Mouse (Mus musculus): ENCODE results near the gene Hexb.

Hexb gene

DNA sequence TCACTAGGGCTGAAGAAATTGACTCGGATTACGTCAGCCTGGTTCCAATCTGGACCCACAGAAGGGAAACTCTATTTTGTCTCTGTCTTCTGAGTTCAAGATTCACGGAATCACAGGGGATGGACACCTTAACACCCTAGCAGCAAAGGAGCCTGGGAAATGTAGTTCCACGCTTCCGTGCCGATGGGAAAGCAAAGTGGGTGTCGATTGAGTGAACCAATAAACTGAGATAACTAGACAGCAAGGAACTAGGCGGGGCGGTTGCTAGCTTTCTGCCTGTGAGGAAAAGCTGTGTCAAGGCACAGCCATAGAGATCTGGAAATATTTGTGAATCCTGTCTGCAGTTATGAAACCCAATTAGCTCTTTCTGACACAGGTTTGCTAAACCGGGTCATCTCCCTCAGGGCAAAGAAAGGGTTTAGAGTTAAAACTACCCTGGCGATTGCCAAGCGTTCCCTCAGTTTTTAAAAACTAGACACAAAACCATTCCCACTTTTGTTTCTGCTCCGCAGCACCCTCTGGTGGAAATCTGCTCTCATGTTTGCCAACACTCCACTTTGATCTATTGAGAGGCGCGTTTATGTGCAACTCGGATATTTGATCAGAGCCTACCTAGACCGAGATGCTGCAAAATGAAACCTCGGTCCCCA is 7.0 kb upstream of the Hexb start:
- ChIA-PET CTCF (interaction anchor here in 3 of 4 experiments (0.6 to 1.4 kb wide), 6 partner anchors 11 to 734 kb away, joined by 3 to 6 read pairs (median 3); no protein-coding TSS in a partner anchor), POLR2A (interaction anchor here in 3 of 4 experiments (0.8 to 19.2 kb wide), 26 partner anchors 9 to 280 kb away, joined by 3 to 191 read pairs (median 4); partner anchors contain the start of genes Gfm2 (in 3 of the 3), Nsa2 (in 3 of the 3) and Fam169a (in 1 of the 3))

DNA sequence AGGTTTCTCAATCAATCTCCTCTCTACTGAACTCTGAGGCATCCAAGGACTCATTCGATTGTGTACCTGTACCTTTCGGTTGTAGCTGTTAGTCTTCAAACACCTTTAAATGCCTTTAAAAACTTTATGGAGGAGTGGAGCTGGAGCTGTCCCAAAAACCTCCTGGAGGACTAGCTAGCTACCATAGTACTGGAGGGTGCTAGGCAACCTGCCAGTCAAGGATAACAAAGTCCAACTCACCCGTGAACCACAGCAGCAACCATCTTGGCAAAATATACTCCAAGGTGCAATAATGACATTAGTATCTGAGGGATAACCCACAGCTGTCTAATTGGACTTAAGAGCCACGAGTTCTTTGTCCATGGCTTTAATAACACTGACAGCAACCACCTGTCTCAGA is 3.7 kb upstream of the Hexb start:
- CTCF ChIA-PET = no interaction called here
- POLR2A ChIA-PET = interaction anchor here in 2 of 4 experiments (1.0 to 19.2 kb wide), 12 partner anchors 7 to 619 kb away, joined by 3 to 247 read pairs (median 6); partner anchors contain the start of genes Gfm2 (in 1 of the 2) and Nsa2 (in 1 of the 2)

DNA sequence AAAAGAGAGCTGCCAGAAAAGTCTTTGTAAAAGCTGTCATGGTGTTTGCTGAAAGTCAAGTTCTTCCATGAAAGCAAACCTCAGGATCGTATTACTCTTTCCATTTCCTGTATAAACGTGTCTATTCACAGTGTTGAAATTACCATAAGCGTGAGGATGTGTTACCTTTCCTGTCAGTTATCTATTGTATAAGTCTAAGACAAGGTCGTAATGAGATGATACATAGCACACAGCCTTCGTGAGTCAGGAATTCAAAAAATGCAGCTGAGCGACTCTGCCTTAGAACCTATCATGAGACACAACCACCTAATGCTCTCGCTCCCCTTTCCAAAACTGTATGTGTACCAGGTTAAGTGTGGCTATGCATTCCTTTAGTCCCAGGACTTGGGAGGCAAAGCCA is 2.9 kb upstream of the Hexb start:
- POLR2A ChIA-PET = interaction anchor here in 2 of 4 experiments (0.5 to 19.2 kb wide), 15 partner anchors 10 to 620 kb away, joined by 3 to 247 read pairs (median 3); partner anchors contain the start of genes Gfm2 (in 1 of the 2) and Nsa2 (in 1 of the 2)
- CTCF ChIA-PET = no interaction called here

DNA sequence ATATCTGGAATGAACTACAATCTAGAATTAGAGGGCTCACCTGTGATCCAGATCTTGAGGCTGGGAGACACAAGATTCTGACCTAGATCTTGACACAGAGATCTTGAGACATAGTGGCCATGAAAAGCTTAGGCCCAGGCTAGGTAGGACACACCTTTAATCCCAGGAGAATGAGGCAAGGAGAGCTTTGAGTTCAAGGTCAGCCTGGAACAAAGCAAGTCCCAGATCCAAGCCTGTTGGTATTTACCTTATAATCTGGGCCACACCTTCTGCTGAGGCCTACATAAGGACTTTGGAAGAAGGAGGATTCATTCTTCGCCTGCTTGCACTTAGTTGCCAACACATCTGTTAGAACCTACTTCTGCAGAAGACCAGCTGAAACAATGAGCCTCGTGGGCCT is 966 bp upstream of the Hexb start:
- ChIA-PET CTCF (no interaction called here), POLR2A (interaction anchor here in 3 of 4 experiments (0.8 to 19.2 kb wide), 19 partner anchors 9 to 641 kb away, joined by 3 to 247 read pairs (median 4); partner anchors contain the start of genes Gfm2 (in 3 of the 3) and Nsa2 (in 3 of the 3))

DNA sequence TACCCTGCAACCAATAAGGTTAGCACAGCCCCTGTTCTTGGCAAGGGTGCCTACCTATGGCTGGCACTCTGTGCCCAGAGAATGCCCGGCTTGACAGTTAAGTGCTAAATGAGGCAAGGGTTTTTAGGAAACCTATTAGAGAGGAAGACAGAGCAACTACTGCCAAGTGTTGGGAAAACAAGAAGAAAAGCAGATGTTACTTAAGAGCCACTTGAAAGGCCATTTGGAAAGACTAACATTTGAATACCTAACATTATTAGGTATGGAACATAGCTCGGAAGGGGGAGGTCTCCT is 1.3 kb downstream of the Hexb start:
- ChIA-PET CTCF (interaction anchor here in 2 of 4 experiments (0.6 to 1.3 kb wide), 2 partner anchors 9 to 54 kb away, joined by 3 read pairs; no protein-coding TSS in a partner anchor), POLR2A (interaction anchor here in 2 of 4 experiments (0.9 to 19.2 kb wide), 25 partner anchors 8 to 239 kb away, joined by 3 to 247 read pairs (median 4); partner anchors contain the start of genes Gfm2 (in 2 of the 2), Nsa2 (in 2 of the 2), Enc1 (in 1 of the 2) and Fam169a (in 1 of the 2))

DNA sequence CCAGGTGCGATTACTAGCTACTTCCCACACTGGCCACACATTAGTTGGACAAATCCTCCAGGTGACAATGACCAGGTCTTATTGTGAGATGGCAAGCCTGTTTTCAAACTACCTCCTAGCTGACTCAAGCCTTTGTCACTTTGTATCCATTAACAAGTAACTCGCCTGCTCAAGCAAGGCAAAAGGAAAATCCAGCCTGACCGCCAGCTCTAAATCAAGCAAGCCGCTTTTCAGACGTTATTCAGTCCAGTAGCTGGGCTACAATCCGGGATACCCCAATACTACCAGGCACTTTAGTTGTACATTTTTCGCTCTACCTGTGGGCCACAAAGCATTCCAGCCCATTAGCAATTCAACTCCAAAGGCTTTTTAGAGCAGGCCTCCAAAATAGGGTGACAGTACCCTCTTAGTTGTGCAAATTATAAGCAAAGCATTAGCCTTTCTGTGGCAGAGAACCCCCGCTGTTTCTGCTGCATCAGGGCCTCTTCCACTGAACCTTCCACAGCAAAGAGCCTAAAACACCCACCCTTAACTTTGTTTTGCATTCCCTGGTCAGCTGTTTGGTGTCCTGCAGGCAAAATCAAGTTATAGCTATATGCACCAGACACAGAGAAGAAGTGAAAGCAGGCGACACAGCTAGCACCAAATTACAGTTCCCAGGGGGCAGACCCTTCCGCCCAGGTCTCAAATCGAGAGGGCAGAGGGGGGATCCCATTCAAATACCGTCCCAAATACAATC is 1.8 kb downstream of the Hexb start:
- CTCF ChIA-PET = interaction anchor here in 2 of 4 experiments (0.6 to 1.3 kb wide), 3 partner anchors 10 to 53 kb away, joined by 3 read pairs; no protein-coding TSS in a partner anchor

DNA sequence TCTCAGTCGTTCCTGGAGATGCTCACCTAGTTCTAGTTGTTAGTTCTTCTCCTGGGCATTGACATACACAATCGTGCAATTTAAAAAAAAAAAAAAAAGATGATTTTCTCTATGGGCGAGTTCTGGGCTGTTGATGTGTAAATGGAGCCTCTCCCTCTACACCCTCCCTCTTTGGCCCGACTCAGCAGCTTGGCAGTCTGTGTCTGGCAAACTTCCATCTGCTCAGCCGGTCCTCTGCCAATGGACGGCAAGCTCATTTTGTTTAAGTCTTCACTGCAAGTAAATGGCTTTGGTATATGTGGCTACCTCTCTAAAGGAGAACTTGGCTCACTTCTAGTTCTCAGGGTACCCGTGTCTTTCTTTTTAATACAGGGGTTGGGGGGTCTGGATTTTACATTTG is 4.7 kb downstream of the Hexb start:
- ChIA-PET POLR2A (interaction anchor here (0.6 to 19.2 kb wide), 19 partner anchors 8 to 1594 kb away, joined by 3 to 247 read pairs (median 5); partner anchors contain the start of genes Enc1 (in 1 of the 4), Fam169a (in 1 of the 4), Gfm2 (in 1 of the 4) and Nsa2 (in 1 of the 4)), CTCF (interaction anchor here in 1 of 4 experiments (0.6 kb wide), 2 partner anchors 34 to 118 kb away, joined by 3 to 11 read pairs; no protein-coding TSS in a partner anchor)

More for the DNA sequence above, 1.8 kb downstream of the Hexb start:
- POLR2A ChIA-PET = interaction anchor here (0.6 to 19.2 kb wide), 32 partner anchors 9 to 286 kb away, joined by 3 to 247 read pairs (median 4); partner anchors contain the start of genes Gfm2 (in 2 of the 4), Nsa2 (in 2 of the 4), Enc1 (in 1 of the 4) and Fam169a (in 1 of the 4)

DNA sequence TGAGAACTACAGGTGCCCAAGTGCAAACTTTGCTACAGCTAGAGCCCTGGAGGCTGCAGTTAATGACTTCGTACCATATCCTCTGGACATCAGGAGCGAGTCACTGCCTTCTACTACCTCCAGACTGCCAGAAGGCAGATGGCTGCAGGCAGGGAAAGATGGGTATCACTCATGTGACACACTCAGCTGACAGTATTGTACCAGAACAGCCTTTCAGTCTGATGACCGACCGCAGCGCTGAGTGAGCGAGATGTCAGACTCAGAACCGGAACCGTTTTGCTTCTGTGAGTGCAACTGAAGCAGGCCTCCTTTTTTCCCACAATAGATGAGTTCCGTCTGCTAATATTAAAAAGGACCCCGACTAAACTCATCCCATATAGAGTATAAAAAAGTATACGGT is 5.5 kb downstream of the Hexb start:
- CTCF ChIA-PET = no interaction called here
- POLR2A ChIA-PET = interaction anchor here (0.7 to 19.2 kb wide), 14 partner anchors 8 to 125 kb away, joined by 3 to 247 read pairs (median 6); partner anchors contain the start of genes Enc1 (in 1 of the 4), Fam169a (in 1 of the 4), Gfm2 (in 1 of the 4) and Nsa2 (in 1 of the 4)

DNA sequence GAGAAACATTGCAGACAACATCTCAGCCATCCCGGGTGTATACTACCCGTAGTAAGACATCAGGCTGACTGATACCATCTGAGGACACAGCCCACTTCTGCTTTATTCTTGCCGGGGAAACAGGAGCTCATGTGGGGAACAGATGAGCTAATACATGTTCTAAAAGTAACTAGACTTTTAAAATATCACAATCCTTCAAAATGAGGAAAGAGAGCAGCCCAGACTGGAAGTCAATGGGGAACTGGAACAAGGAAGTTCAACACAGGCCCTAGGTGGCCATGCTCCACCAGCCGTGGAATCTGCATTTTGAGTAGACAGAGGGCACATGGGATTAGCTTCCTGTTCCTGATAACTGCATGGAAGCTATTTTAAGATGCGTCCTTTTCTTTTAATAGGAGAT is 10.5 kb downstream of the Hexb start:
- ChIA-PET CTCF (no interaction called here), POLR2A (interaction anchor here in 3 of 4 experiments (0.8 to 19.2 kb wide), 14 partner anchors 7 to 53 kb away, joined by 3 to 247 read pairs (median 4); partner anchors contain the start of genes Hexb (in 3 of the 3) and Enc1 (in 1 of the 3))

DNA sequence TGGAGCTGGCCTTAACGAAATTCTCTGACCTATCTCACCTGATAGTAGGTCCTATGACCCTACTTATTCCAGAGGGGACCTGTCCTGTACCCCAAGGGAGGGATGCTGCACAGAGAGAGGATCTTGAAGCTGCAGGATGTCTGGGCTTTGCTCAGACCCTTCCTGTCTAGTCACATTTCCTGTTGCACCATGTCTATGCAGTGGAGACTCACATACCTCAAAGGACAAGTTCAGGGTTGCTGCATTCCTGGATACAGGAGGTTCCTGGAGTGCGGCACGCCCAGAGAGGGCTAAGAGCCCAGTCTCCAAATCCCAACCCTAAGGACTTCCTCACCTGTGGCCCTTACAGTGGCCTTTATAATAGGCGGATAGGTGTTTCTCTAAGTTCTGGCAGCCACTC is 11.8 kb downstream of the Hexb start:
- ChIA-PET CTCF (no interaction called here), POLR2A (interaction anchor here (0.8 to 16.0 kb wide), 7 partner anchors 8 to 73 kb away, joined by 3 to 247 read pairs (median 4); partner anchors contain the start of gene Hexb (in 2 of the 4))

DNA sequence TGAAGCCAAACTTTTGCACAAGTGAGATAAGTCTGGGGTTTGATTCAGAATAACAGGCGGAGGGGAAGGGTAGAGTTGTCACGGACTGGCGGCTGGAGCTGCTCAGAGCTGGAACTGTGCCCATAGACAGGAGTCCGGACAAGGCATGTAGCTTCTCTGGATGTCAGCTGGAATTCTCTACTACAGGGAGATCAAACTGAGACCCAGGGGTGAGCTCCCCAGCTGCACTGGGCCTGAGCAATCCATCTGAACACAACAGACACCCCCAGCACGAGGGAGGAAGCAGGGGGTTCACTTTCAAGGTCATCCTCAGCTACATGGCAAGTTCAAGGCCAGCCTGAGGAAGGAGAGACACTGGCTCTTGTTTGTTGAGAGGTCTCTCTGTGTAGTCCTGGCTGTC is 13.5 kb downstream of the Hexb start:
- ChIA-PET POLR2A (interaction anchor here in 3 of 4 experiments (0.6 to 16.0 kb wide), 16 partner anchors 8 to 436 kb away, joined by 3 to 247 read pairs (median 4); partner anchors contain the start of genes Hexb (in 2 of the 3), Gfm2 (in 1 of the 3) and Nsa2 (in 1 of the 3)), CTCF (no interaction called here)

DNA sequence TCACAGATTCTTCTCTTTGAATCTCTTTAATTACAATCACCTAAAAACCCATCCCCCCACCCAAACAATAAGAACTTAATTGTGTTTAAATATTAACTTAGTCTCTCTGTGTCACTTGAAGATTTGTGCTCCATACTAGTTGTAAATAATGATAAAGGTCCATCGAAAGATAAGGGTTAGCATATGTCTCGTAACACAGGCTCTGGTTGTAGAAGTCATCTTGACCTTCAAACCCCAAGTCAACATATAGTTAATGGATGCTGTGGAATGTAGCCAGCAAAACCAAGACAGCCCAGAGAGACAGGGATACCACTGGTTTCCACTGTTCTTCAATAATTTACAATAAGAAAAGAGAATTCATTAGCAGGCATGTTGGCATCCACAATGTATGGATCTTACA is 14.0 kb downstream of the Hexb start:
- POLR2A ChIA-PET = interaction anchor here in 3 of 4 experiments (0.6 to 16.0 kb wide), 10 partner anchors 8 to 437 kb away, joined by 3 to 247 read pairs (median 8); partner anchors contain the start of gene Hexb (in 2 of the 3)

DNA sequence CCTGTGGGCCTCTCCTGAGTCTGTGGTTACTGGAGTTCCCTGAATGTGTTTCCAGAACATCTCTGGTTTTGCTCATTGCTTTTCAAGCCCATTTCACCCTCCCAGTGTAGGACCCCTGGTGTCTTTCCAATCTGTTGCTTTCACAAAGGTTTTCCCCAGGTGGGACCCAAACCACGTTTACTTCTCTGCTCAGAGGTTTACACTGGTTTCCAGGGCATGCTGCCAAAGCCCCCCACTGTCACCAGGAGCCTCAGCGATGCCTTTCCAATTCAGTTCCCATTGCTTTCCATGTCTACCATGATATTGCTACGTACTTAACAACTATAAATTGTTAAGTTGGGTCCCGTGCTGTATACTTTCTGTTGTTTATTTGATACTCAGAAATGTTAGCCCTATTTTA is 15.3 kb downstream of the Hexb start:
- POLR2A ChIA-PET = interaction anchor here in 2 of 4 experiments (0.9 to 16.0 kb wide), 5 partner anchors 12 to 45 kb away, joined by 3 to 247 read pairs (median 3); partner anchors contain the start of genes Hexb (in 2 of the 2), Gfm2 (in 1 of the 2) and Nsa2 (in 1 of the 2)

More for the DNA sequence above, 14.0 kb downstream of the Hexb start:
- CTCF ChIA-PET = no interaction called here

DNA sequence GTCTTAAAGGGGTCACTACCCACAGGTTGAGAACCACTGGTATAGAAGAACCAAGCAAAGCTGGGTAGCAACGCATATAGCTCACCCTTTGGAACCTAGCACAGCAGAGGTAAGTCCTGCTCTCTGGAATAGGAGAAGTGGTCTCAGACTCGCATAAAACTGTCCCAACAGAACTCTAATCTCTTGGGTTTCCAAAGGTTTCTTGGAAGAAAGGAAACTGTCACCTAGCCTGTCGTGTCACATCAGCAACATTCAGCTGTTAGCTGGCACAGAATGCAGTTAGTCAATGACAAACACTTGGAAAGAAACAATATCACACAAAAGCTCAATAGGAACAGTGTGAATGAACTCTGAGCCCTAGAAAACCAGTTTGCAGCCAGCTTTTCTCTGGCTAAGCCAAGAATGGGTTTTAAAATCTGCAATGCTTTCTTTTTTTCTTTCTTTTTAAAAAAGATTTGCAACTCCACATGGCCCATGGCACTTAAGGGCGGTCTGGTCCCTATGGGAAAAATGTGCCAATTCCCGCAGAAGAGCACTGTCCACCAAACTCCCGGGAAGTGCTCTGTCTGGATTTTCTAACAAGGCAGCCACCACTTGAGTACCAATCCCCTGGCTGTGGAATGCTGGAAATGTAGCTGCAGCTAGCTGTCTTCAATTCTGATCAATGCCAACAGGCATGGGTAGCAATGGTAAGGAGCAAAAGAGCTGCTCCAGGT is 17.9 kb downstream of the Hexb start:
- ChIA-PET CTCF (interaction anchor here in 1 of 4 experiments (1.2 to 1.3 kb wide), 2 partner anchors 15 to 37 kb away, joined by 3 read pairs; no protein-coding TSS in a partner anchor), POLR2A (interaction anchor here (0.5 to 16.0 kb wide), 24 partner anchors 10 to 240 kb away, joined by 3 to 247 read pairs (median 4); partner anchors contain the start of genes Gfm2 (in 3 of the 4), Nsa2 (in 3 of the 4) and Hexb (in 2 of the 4))

More for the DNA sequence above, 15.3 kb downstream of the Hexb start:
- CTCF ChIA-PET = interaction anchor here in 2 of 4 experiments (0.5 to 0.6 kb wide), 2 partner anchors 36 to 199 kb away, joined by 3 to 6 read pairs; no protein-coding TSS in a partner anchor

DNA sequence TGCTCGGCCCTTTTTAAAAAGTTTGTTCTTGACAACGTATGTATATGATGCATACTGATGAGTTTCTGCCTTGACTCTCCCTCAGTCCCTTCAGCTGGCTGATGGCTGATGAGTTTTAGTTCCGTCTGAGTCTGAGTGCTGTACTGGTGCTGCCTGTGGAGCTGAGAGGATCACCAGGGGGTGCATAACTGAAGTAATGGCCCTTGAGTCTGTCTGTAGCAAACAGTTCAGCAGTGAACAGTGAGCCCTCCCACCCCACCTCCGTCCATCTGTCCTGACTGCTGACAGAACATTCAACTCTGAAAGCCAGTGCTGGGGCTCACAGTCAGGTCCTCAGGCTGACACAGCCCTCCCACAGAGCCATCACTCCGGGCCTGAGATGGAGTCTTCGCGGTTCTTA is 19.2 kb downstream of the Hexb start:
- ChIA-PET POLR2A (interaction anchor here (0.6 to 16.0 kb wide), 11 partner anchors 13 to 260 kb away, joined by 3 to 247 read pairs (median 7); partner anchors contain the start of genes Gfm2 (in 2 of the 4), Hexb (in 2 of the 4) and Nsa2 (in 2 of the 4)), CTCF (interaction anchor here in 1 of 4 experiments (1.2 kb wide), 1 partner anchor 79 kb away, joined by 3 read pairs; the partner anchor contains the start of gene Gm6169)

DNA sequence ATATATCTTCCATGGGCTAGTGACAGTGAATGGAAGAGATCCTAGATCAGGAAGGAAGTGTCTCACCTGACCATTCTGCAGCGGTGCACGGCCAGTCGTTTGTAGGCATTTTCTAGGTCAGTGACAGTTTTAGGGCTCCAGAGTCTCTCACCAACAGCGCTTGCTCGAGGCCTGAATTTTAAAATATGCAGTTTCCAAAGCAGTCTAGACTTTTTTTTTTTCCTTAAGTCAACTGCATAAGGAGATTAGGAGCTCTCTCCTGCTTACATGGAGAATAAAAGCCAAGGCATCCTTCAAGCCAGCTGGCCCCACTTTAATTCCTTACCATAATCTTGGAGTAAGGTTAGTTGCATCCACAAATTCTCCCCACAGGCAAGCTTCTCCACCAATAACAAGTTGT is 21.4 kb downstream of the Hexb start:
- POLR2A ChIA-PET = interaction anchor here in 3 of 4 experiments (0.5 to 16.0 kb wide), 13 partner anchors 9 to 853 kb away, joined by 3 to 247 read pairs (median 7); partner anchors contain the start of genes Gfm2 (in 2 of the 3), Hexb (in 2 of the 3) and Nsa2 (in 2 of the 3)
- CTCF ChIA-PET = interaction anchor here in 1 of 4 experiments (0.5 to 0.7 kb wide), 2 partner anchors 13 to 38 kb away, joined by 3 to 4 read pairs; no protein-coding TSS in a partner anchor

Measured in embryonic stem cell, embryonic (primary cell).